8 mouse cellular contexts compared by ENCODE assay signal in genomic region chr13:68605689-68606126, GRCm38 (mm10). TPM values are rescaled to one million over a fixed set of nuclear protein-coding genes. Genes with fewer than 3 reads are reported as not detected.
A peak's percentile ranks its signal among the peaks of the same experiment; 100 is the strongest.
DNase-seq lines count a peak whose midpoint lies in the region; TF ChIP-seq lines count a peak whose summit lies in the region.

No protein-coding gene starts in this region.

- DNase-seq in adrenal gland, adult 2 months = peak; percentile 61
- no peak for DNase-seq in adrenal gland, postnatal 4 days (ENCODE audit: low spot score in 2 of 2)
- peak; percentile 30 for DNase-seq in cerebellum, adult 9-11 months
- peak; percentile 42 to 53 for DNase-seq in heart, adult 18-20 months
- DNase-seq in kidney, adult 11 months = peak; percentile 70
- peak; percentile 70 to 76 for DNase-seq in lung, adult 18-20 months
- DNase-seq in spleen, postnatal 36 days (ENCODE audit: low spot score in 2 of 2) = no peak

- H3K4me1 ChIP-seq in olfactory bulb, adult 2 months (ENCODE audit: control insufficient read depth, insufficient read depth, low read length) = peaks cover 15% of the 10 kb centered on the region

- H3K27ac ChIP-seq in olfactory bulb, adult 2 months (ENCODE audit: insufficient read depth, low read depth, low read length) = no peak overlapping the region

- TF ChIP-seq CTCF in olfactory bulb, adult 2 months (IDR thresholded peaks at IDR 0.05; ENCODE audit: insufficient read depth, low read depth, low read length) = no peak

- WGBS in olfactory bulb, adult 2 months = 6% methylated on average over 11 of the region's 11 CpGs

- H3K4me3 ChIP-seq in olfactory bulb, adult 2 months (ENCODE audit: insufficient read depth, low read depth, low read length) = peak overlapping the region; percentile 16; the same call in 1 of the 2 replicates

- no peak for TF ChIP-seq POLR2A in olfactory bulb, adult 2 months (IDR thresholded peaks at IDR 0.05; ENCODE audit: insufficient read depth, low read depth, low read length)

RNA-seq across cellular contexts. Expression of gene 1700001L19Rik, which starts 8.5 kb away (rescaled TPM):
- total RNA-seq in adrenal gland, adult 2 months (2021) = under 1 TPM in 1 of 2 experiments, not detected in 1; 0.20 TPM
- polyA plus RNA-seq in adrenal gland, adult 2 months (2012; rRNA removed) = 0.09 TPM in 1 of 2 replicates, not detected in the other
- under 1 TPM; 0.31 to 0.42 TPM for total RNA-seq in adrenal gland, postnatal 4 days (2021)
- total RNA-seq in heart, adult 18-20 months (2021) = not detected
- polyA plus RNA-seq in olfactory bulb, adult 2 months (2012; ENCODE audit: insufficient read depth, insufficient read length, low replicate concordance, missing spikeins) = not detected in 2 replicates

RNA-seq across cellular contexts. Expression of gene Fastkd3, which starts 23.7 kb away (rescaled TPM):
- total RNA-seq in adrenal gland, adult 2 months (2021) = 10 to 100 TPM; 15.5 to 15.9 TPM
- polyA plus RNA-seq in adrenal gland, adult 2 months (2012; rRNA removed) = 4.9 and 5.6 TPM in 2 replicates
- total RNA-seq in adrenal gland, postnatal 4 days (2021) = 10 to 100 TPM; 21.5 to 23.8 TPM
- total RNA-seq in heart, adult 18-20 months (2021) = 10 to 100 TPM; 11.4 to 11.6 TPM
- polyA plus RNA-seq in olfactory bulb, adult 2 months (2012; ENCODE audit: insufficient read depth, insufficient read length, low replicate concordance, missing spikeins) = not detected in 2 replicates

RNA-seq across cellular contexts. Expression of gene Mtrr, which starts 23.8 kb away (rescaled TPM):
- 10 to 100 TPM; 15.8 to 16.6 TPM for total RNA-seq in adrenal gland, adult 2 months (2021)
- polyA plus RNA-seq in adrenal gland, adult 2 months (2012; rRNA removed) = 8.6 and 9.2 TPM in 2 replicates
- total RNA-seq in adrenal gland, postnatal 4 days (2021) = 10 to 100 TPM; 26.0 to 30.0 TPM
- 10 to 100 TPM; 16.3 to 19.7 TPM for total RNA-seq in heart, adult 18-20 months (2021)
- not detected in 2 replicates for polyA plus RNA-seq in olfactory bulb, adult 2 months (2012; ENCODE audit: insufficient read depth, insufficient read length, low replicate concordance, missing spikeins)

Comparison
In these comparisons a context has a peak if more than half of its experiments do, and no peak if none do; other contexts are left out.
1. DNase-seq: peak in adrenal gland, adult 2 months (single experiment), cerebellum, adult 9-11 months (single experiment), heart, adult 18-20 months (2 of 2), kidney, adult 11 months (single experiment) and lung, adult 18-20 months (2 of 2); none in adrenal gland, postnatal 4 days (0 of 2) and spleen, postnatal 36 days (0 of 2).